ENCODE assay signal across 1 mouse cellular context in genomic region chr2:32325342-32325741, GRCm38 (mm10).
TF ChIP-seq lines count a peak whose summit lies in the region.

No protein-coding gene starts in this region.

TF ChIP-seq in ES-E14, 5 proteins besides CTCF, POLR2A, EP300 and RAD21:
- TF ChIP-seq CHD2 (IDR thresholded peaks at IDR 0.05; ENCODE audit: low read depth, low read length) (no peak), MAFK (IDR thresholded peaks at IDR 0.05; ENCODE audit: insufficient read depth, low read depth, low read length) (peak; percentile 53; the same call in 1 of the 2 replicates)
